Mouse (Mus musculus): ENCODE results near the gene Svs5. TPM values are rescaled to one million over a fixed set of nuclear protein-coding genes. Genes with fewer than 3 reads are reported as not detected.

Gene Svs5
- polyA plus RNA-seq, 1 experiment from 2014 or later: not detected

DNA sequence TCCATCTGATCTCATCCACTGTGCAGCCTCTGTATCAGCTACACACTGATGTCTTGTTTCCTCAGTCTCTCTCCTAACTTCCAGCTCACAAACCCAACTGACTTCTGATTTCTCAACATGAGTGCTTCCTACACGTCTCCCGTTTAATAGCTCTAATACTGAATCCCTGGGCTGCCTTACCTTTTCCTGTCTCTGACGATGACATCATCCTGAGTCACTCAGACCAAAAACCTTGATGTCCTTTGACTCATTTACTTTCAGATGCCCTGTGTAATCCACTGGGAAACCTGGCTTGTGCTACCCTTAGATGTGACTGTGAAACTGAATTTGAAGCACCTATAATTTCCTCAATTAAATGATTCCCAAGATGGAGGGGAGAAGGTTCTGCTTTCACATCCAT, 50.4 kb downstream of the Svs5 start:
- H3K9ac ChIP-seq: no peak overlapping the region
- no peaks in the 10 kb centered on the region for H3K36me3 ChIP-seq
- no peak overlapping the region for H3K4me3 ChIP-seq
- peaks cover 9% of the 10 kb centered on the region for H3K4me1 ChIP-seq (replicated peaks)
- no peak overlapping the region for H3K27ac ChIP-seq
- no peak for ATAC-seq (replicated peaks; ENCODE audit: insufficient number of reproducible peaks, insufficient read depth, low FRiP score, low read depth)
- WGBS: 60% methylated on average over 3 of the region's 3 CpGs
- H3K4me2 ChIP-seq: no peak overlapping the region
- H3K27me3 ChIP-seq: peaks cover 17% of the 10 kb centered on the region
- H3K9me3 ChIP-seq (replicated peaks): no peaks in the 10 kb centered on the region

Small RNA genes within 50 kb of the gene (microRNA-seq; reads per million reads assigned to microRNA genes)
- not detected for gene Mir7678

Other genes with a start within 250 kb of the Svs5 start
- 0.20 and 0.24 TPM in 2 replicates for gene Kcns1, start 161.6 kb upstream of the Svs5 start, polyA plus RNA-seq (2015; fragmentation: Nextera tagmentation; extraction: Ambion mirVana)
- gene Wfdc5, start 150.0 kb upstream of the Svs5 start, polyA plus RNA-seq (2015; fragmentation: Nextera tagmentation; extraction: Ambion mirVana): not detected in 2 replicates
- not detected in 2 replicates for gene Wfdc12, start 142.1 kb upstream of the Svs5 start, polyA plus RNA-seq (2015; fragmentation: Nextera tagmentation; extraction: Ambion mirVana)
- not detected in 2 replicates for gene Wfdc15a, start 132.6 kb upstream of the Svs5 start, polyA plus RNA-seq (2015; fragmentation: Nextera tagmentation; extraction: Ambion mirVana)
- not detected in 2 replicates for gene Wfdc15b, start 111.1 kb upstream of the Svs5 start, polyA plus RNA-seq (2015; fragmentation: Nextera tagmentation; extraction: Ambion mirVana)
- not detected in 2 replicates for gene Svs2, start 94.3 kb upstream of the Svs5 start, polyA plus RNA-seq (2015; fragmentation: Nextera tagmentation; extraction: Ambion mirVana)
- not detected in 2 replicates for gene Svs3b, start 76.1 kb upstream of the Svs5 start, polyA plus RNA-seq (2015; fragmentation: Nextera tagmentation; extraction: Ambion mirVana)
- gene Svs4, start 54.3 kb upstream of the Svs5 start, polyA plus RNA-seq (2015; fragmentation: Nextera tagmentation; extraction: Ambion mirVana): not detected in 2 replicates
- not detected in 2 replicates for gene Svs3a, start 43.5 kb upstream of the Svs5 start, polyA plus RNA-seq (2015; fragmentation: Nextera tagmentation; extraction: Ambion mirVana)
- not detected in 2 replicates for gene Svs6, start 16.0 kb upstream of the Svs5 start, polyA plus RNA-seq (2015; fragmentation: Nextera tagmentation; extraction: Ambion mirVana)
- 1.3 and 1.6 TPM in 2 replicates for gene Slpi, start 56.4 kb downstream of the Svs5 start, polyA plus RNA-seq (2015; fragmentation: Nextera tagmentation; extraction: Ambion mirVana)
- gene Rbpjl, start 70.4 kb downstream of the Svs5 start, polyA plus RNA-seq (2015; fragmentation: Nextera tagmentation; extraction: Ambion mirVana): 0.25 and 0.80 TPM in 2 replicates
- 8.4 and 14.9 TPM in 2 replicates for gene Matn4, start 72.4 kb downstream of the Svs5 start, polyA plus RNA-seq (2015; fragmentation: Nextera tagmentation; extraction: Ambion mirVana)
- 41.9 and 56.5 TPM in 2 replicates for gene Sdc4, start 111.1 kb downstream of the Svs5 start, polyA plus RNA-seq (2015; fragmentation: Nextera tagmentation; extraction: Ambion mirVana)
- gene Sys1, start 124.2 kb downstream of the Svs5 start, polyA plus RNA-seq (2015; fragmentation: Nextera tagmentation; extraction: Ambion mirVana): 32.0 and 40.4 TPM in 2 replicates
- gene Gm20458, start 128.2 kb downstream of the Svs5 start, polyA plus RNA-seq (2015; fragmentation: Nextera tagmentation; extraction: Ambion mirVana): 10.5 and 13.5 TPM in 2 replicates
- not detected in 2 replicates for gene Trp53tg5, start 141.0 kb downstream of the Svs5 start, polyA plus RNA-seq (2015; fragmentation: Nextera tagmentation; extraction: Ambion mirVana)
- gene Dbndd2, start 153.4 kb downstream of the Svs5 start, polyA plus RNA-seq (2015; fragmentation: Nextera tagmentation; extraction: Ambion mirVana): 8.6 and 16.5 TPM in 2 replicates
- gene Pigt, start 164.8 kb downstream of the Svs5 start, polyA plus RNA-seq (2015; fragmentation: Nextera tagmentation; extraction: Ambion mirVana): 42.1 and 54.1 TPM in 2 replicates
- gene Wfdc2, start 229.7 kb downstream of the Svs5 start, polyA plus RNA-seq (2015; fragmentation: Nextera tagmentation; extraction: Ambion mirVana): 10.0 and 39.8 TPM in 2 replicates
- gene Spint3, start 240.7 kb downstream of the Svs5 start, polyA plus RNA-seq (2015; fragmentation: Nextera tagmentation; extraction: Ambion mirVana): not detected in 2 replicates

Measured in heart, embryonic 15.5 days (tissue).